Mouse (Mus musculus): ENCODE measurements around the gene Bax.
"Not testable (repeated sequence)": the region's sequence is repeated elsewhere in the genome, so short reads cannot be mapped to it uniquely, and the experiment has no call there.

Bax gene

DNA sequence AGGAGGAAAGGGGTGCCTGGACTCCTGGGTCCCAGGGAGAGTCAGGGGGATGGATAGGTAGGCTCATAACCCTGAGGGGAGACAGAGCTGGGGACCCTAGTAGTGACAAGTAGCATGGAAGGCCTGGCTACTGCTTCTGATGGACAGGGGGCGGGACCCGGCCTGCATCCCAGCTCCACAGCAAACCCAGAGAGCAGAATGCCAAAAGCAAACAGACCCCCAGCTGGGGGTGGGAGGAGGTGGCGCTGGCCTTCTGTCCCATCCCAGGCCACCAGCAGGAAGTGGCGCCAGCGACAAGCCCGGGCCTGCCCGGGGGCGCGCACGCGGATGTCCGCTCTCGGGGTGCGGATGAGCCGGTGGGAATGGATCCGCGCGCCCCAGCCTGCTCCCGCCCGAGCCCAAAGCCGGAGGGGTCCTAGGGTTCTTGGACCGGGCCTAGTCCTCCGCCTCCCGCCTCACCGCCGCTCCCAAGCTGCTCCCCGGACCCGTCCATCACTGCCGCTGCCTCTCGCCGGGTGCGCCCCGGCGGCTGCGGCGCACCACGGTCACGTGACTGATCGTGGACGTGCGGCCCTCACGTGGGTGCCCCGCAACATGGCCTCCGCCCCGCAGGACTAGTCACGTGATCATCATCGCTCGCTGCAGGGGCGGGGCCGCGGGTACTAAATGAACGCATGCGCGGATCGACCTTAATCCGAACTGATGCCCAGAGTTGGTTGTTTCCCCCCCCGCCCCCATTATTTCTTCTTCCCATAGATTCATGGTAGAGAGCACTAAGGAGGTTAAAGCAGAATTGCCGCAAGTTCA, at the start of gene Bax:
Bax (minus strand) TSS at position 616 of the 807 bp plus-strand sequence.
- peak; percentile 96 for DNase-seq

DNA sequence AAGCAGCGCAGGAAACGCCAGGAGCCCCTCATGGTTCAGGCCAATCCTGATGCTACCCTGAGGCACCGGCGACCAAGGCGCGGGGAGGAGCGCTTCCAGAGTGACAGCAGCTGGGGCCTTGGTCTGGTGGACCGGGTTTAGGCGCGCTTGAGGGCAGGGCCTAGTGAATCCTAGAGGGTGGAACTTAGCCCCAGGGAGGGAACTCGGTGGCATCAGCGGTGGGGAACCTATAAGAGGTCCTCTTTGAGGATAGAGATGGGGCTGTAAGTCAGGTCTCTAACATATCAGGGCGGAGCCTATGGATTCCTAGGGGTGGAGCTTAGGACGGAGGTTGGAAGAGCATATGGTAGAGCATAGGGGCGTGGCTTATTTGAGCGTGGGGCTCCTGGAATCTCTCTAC, 48.7 kb upstream of the Bax start:
- DNase-seq = peak; percentile 89

DNA sequence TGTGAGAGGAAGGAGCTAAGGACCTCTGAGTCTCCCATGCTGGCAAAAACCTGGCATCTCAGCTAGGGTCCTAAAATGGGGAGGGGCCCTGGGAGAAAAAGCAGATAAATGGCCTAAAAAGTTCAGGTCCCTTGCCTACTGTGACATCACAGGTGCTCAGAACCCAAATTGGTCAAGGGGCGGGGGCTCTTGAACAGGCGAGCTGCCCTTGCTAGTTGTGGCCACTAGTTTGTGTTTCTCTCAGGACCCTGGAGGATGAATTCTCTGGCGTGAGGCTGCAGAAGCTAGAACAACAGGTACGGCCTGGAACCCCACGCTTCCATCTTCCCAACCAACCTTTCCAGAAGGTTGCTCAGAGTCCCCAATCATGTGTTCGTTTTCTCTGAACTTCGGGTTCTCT, 47.7 kb upstream of the Bax start:
- DNase-seq = no peak

DNA sequence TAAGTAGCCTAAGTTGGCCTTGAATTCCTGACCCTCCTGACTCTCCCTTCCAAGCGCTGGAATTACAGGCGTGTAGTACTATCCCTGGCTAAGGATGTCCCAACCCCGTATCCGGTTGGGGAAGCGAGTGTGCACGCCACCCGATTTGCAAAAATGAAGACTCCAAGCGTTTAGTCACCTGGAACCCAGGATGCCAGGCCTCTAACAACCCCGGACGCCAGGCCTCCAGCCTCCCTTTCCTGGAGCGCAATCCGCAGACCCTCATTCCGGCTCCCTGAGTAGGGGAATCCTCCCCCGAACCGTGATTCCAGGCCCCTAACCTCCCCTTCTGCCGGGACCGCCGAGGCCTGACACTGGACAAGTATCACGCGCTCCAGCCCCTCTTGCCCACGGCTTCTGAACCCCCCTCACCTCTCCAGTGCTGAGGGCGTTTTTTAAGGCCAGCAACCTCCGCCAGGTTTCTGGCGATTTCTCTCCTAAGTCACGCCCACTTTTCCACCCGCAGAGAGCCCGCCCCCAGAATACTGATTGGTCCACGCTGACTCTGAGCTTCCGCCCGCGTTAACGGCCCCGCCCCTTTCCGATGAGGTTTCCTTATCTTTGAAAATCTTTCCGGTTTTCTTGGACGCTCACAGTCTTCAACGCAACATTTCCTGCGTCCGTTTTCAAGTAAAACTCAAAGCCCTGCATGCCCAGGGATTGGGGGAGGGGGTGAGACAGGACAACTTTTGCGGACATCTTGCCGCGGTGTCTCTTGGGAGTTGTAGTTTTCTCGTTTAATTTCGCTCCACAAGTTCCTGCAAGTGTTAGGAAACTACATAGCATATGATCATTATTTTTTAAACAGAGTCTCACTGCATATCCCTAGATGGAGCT, 43.5 kb upstream of the Bax start, which contains the start of gene Nucb1:
Nucb1 (minus strand) TSS at position 495 of the 876 bp plus-strand sequence.
- peak; percentile 96 for DNase-seq

DNA sequence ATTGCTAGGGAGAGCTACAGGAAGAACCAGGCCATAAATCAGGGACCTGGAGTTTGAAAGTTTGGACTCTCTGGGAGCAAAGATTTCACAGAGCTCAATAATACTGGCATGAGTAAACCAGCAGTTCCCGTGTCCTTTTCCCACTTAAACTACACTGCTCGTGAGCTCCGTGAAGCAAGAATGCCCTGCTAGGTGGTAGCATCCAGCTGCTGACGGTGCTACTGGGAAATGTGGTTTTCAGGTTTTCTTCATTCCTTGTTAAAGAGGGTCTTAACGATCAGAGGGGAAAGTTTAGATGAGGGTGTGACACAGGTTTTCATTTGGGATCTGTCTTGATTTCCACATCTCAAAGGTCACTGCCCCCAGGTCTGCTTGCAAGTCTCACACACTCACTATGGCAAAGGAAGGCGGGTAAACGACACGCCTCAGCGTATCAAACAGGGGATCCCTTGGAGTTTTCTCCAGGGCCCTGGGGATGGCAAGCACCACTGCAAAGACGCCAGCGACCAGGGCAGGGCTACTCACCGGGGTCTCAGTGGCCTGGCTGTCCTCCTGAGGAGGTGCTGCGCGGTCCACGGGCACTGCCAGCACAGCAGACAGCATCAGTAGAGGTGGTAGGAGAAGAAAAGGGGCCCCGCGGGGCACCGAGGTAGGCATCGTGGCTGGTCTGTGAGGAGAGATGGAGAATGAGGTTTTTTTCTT, 42.6 kb upstream of the Bax start:
- peak; percentile 67 for DNase-seq

DNA sequence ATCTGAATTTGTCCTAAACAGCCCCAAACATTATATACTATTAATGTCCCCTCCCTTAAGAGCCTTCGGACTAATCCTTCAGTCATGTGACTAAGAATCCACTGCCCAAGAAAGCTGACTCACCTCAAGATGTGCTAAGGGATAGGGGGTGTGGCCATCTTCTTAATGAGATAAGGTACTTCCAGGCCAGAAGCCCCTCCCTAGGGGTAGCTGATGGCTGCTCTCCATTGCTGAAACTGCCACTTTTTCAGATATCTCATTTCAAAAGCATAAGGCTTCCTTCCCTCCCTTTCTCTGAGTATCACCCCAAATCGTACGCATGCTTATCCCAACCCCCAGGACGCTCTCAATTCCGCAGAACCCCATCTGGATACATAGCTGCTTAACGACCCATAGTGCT, 41.9 kb upstream of the Bax start:
- DNase-seq = peak; percentile 85

DNA sequence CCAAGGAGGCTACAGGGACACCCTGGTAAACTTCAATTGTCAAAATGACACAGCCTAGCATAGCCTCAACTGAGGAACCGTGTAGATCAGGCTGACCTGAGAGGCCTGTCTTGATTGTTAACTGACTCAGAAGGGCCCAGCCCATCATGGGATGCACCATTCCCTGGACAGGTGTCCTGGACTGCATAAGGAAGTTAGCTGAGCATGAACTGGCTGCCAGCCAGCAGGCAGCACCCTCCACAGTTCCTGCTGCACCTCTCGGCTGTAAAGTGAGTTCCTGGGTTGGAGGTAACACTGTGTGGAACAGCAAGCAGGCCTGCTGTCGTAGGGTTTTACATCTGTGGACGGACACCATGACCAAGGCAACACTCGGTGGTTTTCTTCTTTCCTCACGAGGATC, 40.9 kb upstream of the Bax start:
- DNase-seq = no peak

DNA sequence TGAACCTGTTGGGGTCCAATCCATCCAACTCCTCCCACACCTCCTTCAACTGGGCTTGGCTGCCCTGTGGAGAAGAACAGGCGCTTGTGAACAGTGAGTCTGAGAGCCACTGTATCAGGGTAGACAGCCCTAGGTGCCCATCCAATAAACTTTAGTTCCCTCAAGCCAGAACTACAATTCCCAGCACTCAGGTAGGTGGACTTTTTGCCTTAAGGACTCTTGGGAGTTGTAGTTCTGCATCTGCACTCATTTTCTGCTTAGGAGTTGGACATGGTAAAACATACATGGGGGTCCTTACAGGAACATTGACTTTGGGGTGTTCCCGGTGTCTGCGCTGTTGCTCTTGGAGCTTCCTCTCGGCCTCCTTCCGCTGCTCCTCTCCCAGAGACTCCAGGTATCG, 31.7 kb upstream of the Bax start:
- DNase-seq = no peak

- no peak for DNase-seq
Observed at GRCm38 (mm10) chr7:45494548-45494947, 27.9 kb upstream of the Bax start.

DNA sequence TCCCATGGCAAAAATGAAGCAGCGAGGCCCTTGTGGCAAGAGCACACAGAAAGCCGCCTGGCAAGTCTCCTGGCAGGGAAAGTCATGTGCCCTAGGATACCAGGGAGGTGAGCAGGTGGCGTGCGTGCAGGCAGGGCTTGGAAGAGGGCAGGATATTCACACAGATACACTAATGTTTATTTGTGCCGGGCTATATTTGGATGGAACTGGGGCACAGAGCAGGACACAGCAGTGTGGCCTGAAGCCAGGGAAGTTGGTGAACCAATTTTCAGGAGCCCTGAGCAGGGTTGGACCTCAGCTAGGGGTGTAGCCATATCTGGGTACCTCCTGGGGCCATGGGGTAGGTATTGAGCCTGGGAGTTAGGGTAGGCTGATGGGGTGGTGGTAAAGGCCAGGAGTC, 26.3 kb upstream of the Bax start:
- DNase-seq = no peak

GRCm38 (mm10) chr7:45492225-45492844, 25.6 kb upstream of the Bax start:
- no peak for DNase-seq

DNA sequence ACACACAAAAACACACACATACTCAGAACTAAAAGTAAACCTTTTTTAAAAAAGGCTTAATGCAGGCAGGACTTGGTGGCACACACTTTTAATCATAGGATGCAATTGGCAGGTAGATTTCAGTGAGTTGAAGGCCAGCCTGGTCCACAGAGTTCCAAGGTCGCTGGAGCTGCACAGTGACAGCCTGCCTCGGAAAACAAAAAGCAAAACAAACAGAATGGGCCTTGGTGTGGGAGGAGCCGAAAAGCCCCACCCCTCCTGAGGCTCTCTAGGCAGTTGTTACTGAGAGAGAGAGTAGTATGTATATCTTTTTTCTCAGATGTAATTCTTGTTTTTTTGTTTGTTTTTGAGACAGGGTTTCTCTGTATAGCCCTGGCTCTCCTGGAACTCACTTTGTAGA, 24.6 kb upstream of the Bax start:
- peak; percentile 63 for DNase-seq

GRCm38 (mm10) chr7:45490822-45491221, 24.1 kb upstream of the Bax start:
- peak; percentile 30 for DNase-seq

DNA sequence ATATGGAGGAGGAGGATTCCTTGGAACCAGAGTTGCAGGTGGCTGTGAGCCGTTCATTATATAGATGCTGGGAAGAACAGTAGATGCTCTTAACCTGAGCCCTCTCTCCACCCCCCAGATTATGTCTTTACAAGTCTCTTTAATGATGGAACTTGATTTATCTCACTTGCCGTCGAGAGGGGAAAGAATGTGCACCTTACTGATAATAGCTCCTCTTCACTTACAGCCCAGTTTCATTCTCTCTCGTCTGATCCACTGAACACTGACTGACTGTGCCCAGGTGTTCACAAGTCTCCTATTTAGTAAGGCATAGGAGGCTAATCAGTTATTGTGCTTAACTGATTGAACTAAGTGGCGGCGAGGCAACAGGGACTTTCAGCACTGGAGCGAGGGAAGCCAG, 22.9 kb upstream of the Bax start:
- no peak for DNase-seq

GRCm38 (mm10) chr7:45488293-45489204, 21.9 kb upstream of the Bax start, which contains the start of gene Dhdh:
Dhdh (minus strand) TSS chr7:45488805.
- peak; percentile 74 for DNase-seq

DNA sequence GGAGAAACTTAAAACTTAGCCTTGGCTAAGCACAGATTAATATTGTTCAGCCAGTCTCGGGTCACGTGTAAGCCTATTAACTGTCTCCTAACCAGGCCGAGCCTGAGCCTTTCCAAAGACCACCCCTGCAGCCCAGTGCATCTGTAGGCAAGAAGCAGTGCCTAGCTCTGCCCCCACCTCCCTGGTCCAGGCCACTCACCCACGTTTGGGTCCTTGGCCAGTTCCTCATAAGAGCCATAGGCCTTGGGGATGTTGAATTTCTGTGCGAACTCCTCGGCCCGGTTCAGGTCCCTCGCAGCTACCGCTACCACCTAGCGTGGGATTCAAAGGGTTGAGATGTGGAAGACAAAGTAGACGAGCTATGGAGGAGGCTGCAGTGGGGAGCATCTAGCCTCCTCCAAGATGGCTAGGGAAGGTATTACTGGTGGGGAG, 21.2 kb upstream of the Bax start:
- DNase-seq = no peak

- DNase-seq = no peak
Observed at GRCm38 (mm10) chr7:45486761-45487415, 20.2 kb upstream of the Bax start, which contains the start of gene Gm45808. Gm45808 (minus strand) TSS chr7:45486811.

- peak; percentile 42 for DNase-seq
Observed at GRCm38 (mm10) chr7:45486158-45486557, 19.5 kb upstream of the Bax start.

- not testable (repeated sequence) for DNase-seq
Observed at GRCm38 (mm10) chr7:45484985-45485384, 18.3 kb upstream of the Bax start.

- DNase-seq = no peak
Observed at GRCm38 (mm10) chr7:45482166-45482565, 15.5 kb upstream of the Bax start.
